Mouse (Mus musculus) CH12F3 (cell line): Measurements from ENCODE around the gene Vstm4.

ENCODE experiments used
- in situ Hi-C: fragments of 300-500 bp; cut with MboI; formaldehyde crosslinking; loops from 2 replicates; pipeline ENCODE4 v1.14.3; 2020; ENCODE audit warnings: low sequenced_read_pairs

Vstm4 gene

DNA sequence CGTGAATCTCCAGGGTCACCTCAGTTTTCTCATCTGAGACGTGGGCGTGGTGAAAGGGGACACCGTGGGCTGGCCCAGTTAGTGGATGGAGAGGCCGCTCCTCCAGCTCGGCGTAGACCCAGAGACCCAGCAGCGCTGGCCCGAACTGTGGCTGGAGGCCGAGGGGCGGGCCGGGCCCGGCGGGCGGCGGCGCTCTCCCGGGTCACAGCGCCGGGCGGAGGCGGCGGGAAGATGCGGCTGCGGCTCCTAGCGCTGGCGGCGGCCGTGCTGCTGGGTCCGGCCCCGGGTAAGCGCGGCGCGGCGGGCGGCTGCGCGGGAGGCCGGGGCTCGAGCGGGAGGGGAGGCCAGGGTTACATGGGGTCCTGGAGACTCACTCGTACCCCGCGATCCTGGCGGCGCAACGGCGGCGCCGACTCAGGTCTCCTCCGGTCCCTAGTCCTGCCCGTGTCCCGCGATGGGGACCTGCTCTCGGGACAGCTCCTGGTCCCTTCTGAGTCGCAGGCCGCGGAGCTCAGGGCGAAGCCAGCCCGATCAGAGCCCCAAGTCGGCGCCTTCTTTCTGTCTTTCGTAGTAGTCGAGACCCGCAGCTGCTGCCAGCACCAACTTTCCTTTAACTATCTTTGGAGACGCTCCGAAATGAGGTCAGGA, at the start of gene Vstm4:
Vstm4 (plus strand) TSS at position 76 of the 648 bp plus-strand sequence.
- in situ Hi-C loops = no loop called here

- in situ Hi-C loops = no loop called here
These were observed 46.4 kb upstream of the Vstm4 start for GRCm38 (mm10) chr14:32810111-32810510.

DNA sequence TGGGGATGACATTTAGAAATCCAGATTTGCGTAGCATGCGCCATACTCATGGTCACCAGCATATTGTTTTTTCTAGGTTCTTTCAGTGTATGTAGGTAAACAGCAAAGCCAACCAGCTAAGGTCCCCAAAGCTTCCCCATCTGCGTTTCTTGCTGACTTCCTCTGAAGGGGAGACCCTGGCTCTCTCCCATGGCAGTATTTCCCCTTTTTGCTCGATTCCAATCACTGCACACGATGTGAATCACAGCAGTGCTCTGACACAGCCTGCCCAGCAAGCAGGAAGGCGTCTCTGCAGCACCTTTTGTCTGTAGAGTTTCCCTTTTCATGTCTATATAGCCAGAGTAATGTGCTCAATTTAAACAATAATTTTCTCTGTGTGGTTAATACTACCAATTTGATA, 44.1 kb upstream of the Vstm4 start:
- in situ Hi-C loops = no loop called here

DNA sequence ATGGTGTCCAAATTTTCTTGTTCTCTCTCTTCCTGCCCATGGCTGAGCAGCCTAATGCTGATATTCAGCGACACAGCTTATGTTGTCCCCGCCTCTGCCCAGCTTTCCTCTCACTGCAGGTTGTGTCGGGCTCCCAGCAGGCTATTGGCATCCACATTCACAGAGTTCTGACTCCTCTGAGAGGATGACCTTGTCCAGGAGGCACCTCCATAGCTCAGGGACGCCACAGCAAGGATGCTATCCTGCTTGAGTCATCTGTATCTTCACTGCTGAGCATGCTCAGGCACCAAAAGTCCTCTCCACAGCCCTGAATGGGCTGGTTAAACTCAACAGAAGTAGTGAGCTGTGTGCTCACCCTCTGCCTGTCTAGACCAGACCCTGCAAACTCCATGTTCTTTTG, 41.6 kb upstream of the Vstm4 start:
- in situ Hi-C loops = no loop called here

- in situ Hi-C loops = no loop called here
These were observed 40.0 kb upstream of the Vstm4 start for GRCm38 (mm10) chr14:32816533-32816932.

DNA sequence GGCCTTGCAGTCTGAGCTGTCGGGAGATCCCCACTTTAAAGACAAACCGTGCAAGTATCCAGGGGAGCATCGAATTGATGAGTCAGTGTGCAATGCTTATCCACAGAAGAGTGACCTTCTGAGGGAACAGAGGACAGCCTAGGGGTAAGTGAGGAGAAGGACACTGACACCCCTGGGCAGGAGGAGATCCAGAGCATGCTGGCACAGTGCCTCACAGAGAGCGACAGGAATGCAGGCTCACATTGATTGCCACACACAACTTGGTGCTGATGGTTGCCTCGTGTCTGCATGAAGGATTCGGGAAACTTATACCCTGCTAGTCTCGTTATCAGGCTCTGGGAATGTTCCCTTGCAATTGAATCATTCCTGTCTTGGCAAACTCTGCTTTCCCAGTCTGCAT, 39.3 kb upstream of the Vstm4 start:
- in situ Hi-C loops = no loop called here

DNA sequence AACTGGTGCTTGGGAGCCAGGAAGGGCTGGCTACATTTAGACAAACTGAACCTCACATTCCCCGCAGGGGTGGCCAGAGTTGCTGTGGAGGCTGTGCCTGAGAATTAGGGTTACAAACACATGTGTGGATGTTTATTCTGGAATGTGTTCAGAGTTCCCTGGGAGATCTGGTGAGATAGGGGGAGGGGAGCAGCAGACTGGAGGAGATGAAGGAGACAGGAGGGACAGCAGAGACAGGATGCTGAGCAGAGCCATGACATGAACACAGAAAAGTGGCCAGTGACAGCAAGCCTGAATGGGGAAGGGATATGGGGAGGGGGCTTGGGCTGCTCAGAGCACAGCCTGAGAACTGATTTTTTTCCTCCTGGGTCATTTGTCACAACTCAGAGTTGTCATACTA, 37.3 kb upstream of the Vstm4 start:
- in situ Hi-C loops = no loop called here

GRCm38 (mm10) chr14:32822812-32823211, 33.7 kb upstream of the Vstm4 start:
- in situ Hi-C loops = no loop called here

GRCm38 (mm10) chr14:32823861-32824260, 32.7 kb upstream of the Vstm4 start:
- in situ Hi-C loops = no loop called here

DNA sequence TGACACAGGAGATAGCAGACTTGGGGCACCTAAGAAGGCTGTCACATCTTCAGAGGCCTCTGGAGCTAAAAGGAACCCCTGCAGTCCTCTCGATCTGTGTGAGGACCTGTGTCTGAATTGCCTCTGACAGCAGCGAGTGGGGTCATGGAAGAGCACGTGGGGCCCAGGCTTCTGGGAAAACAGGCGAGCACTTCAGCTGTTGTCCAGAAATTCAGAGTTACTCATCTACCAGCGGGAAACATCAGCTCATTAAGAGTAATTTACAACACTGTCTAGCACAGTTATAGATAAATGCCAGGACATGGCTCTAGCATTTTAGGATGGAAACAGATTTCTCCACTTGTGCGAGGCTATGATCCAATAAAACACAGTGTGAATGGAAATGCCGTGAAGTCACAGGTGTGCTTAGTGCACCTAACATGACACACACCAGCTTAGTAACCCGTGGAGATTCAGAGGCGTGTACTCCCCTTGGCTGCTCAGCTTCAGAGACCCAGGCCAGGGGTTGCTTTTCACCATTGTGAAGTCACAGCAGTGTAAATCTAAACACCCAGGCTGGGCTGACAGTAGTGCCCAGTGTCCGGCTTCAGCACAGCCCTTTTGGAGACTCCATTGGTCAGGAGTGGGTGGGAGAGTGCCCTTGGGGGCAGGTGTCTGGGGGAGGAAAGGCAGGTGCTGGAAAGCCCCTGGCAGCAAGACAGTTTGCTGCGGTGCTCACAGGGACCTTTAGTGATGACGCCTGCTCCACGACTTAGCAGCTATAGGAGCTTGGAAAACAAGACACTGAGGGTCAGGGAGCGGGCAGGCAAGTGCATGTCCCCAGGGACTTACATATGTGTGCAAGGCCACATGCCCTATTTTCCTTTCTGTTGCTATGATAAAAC, 32.0 kb upstream of the Vstm4 start:
- in situ Hi-C loops = no loop called here

- in situ Hi-C loops = no loop called here
These were observed 31.0 kb upstream of the Vstm4 start for GRCm38 (mm10) chr14:32825426-32826032.

- in situ Hi-C loops = no loop called here
These were observed 29.4 kb upstream of the Vstm4 start for GRCm38 (mm10) chr14:32827165-32827564.

DNA sequence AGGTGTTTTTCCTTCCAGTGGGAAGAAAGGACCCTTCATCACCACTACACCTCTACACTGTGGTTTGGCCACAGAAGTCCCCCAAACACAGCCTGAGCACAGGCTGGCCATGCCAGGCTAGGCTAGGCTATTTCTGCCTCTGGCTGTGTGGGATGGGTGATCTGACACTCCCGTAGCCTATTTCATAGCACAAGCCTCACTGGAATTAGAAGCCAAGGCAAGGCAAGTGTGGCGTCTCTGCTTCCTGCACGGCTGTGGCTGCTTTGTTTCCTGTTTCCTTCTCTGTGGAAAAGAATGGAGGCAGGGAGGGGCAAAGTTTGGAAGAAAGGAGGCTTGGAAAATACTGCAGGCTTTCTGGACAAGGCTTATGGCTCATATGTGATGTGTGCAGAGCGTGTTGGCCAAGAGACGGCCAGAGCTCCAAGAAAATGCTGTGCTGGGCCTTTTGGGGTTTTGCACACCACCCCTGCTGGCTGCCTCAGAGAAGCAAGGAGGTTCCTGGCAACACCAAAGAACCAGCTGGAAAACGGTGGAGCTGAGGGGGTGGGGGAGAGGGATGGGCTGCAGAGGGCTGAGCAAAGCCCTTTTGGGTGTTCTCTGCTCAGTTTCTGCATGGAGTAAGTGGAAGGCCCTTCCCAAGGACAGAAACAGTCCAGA, 28.4 kb upstream of the Vstm4 start:
- in situ Hi-C loops = no loop called here

- in situ Hi-C loops = no loop called here
These were observed 22.7 kb upstream of the Vstm4 start, which contains the start of gene Fam170b for GRCm38 (mm10) chr14:32833847-32834246. Gene Fam170b, plus strand, starts transcription at chr14:32833962.

DNA sequence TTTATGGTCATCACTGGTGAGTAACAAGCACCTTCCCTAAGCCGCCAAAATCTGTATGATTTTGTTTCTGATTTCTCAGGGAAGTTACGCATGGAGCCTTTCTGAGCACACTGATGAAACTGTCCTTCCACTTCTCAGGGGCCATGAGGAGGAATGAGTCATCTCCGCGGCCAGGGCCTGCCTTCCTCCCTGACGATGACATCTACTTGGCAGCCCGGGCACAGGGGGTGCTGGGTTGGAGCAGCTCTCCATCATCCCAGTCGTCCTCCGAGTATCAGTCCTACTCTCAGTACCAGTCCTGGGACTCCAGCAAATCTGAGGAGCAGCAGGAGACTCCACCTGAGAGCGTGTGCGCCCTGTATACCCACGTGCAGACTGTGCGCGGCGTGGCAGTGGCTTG, 21.4 kb upstream of the Vstm4 start:
- in situ Hi-C loops = no loop called here

GRCm38 (mm10) chr14:32835596-32835995, 21.0 kb upstream of the Vstm4 start:
- in situ Hi-C loops = no loop called here

GRCm38 (mm10) chr14:32836191-32836590, 20.4 kb upstream of the Vstm4 start:
- in situ Hi-C loops = no loop called here

DNA sequence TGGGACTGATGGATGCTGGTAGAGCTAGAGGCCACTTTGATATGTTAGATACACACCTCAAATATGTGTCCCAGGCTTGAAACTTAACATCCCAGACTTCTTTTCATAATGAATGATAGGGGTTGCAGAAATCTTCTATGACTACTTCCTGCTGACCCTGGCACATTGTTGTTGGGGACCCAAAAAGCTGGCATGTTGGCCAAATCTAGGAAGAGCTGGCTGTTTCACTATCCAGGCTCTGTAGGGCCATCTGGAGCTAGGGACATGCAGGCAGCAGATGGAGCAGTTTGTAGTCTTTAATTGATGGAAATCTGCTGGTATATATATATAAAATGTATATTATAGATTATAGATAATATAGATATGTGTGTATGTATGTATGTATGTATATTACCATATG, 14.5 kb upstream of the Vstm4 start:
- in situ Hi-C loops = no loop called here

DNA sequence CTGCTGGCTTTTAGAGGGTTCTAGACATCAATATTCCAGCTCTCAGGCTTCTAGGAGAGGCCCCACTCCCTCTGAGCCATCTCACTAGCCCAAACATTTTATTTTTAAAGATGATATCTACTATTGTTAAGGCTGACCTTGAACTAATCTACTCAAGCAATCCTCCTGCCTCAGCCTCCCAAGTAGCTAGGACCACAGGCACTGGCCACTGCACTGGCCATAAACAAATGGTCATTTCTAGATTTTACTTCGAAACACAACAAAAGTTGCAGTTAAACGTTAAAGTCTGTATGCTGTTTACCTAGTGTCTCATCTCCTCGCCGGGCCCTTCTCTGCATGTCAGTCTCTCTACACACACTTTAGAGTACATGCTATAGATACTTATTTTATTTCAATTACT, 2.5 kb upstream of the Vstm4 start:
- in situ Hi-C loops = no loop called here

DNA sequence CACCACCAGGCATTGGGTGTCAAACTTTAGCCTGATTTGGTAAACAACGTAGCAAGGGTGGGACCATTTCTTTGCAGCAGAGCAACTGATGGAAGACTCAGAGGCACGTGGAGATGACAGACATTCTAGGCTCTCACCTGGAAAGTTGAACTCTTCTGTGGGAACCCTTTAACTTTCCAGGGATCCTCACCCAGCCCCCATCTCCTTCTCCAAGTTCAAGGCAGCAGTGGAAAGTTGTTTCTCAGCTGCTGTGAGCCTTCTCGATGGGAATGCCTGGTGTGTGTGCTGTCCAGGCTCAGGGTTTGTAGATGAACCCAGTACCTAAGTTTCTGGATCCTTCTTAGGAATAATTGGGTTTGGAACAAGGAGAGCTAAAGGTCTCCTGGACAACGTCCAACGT, 310 bp upstream of the Vstm4 start:
- in situ Hi-C loops = no loop called here

- in situ Hi-C loops = no loop called here
These were observed 1.8 kb downstream of the Vstm4 start for GRCm38 (mm10) chr14:32858361-32858760.
